Mouse (Mus musculus) myocyte (in vitro differentiated cells): ENCODE measurements around the gene Edn1. TPM values are rescaled to one million over a fixed set of nuclear protein-coding genes. Genes with fewer than 3 reads are reported as not detected.

Experiments used
- H3K27me3 ChIP-seq: one replicate; pipeline ENCODE4 v1.6.1; 2011; ENCODE audit not compliant: control insufficient read depth, insufficient read depth, insufficient read length
- H3K36me3 ChIP-seq: one replicate; pipeline ENCODE4 v1.6.1; 2011; ENCODE audit not compliant: control insufficient read depth, insufficient read depth
- H3K4me2 ChIP-seq: one replicate; pipeline ENCODE4 v1.6.1; 2011; ENCODE audit warnings: low read depth, control low read depth
- H3K4me3 ChIP-seq: one replicate; pipeline ENCODE4 v1.5.1; 2011; ENCODE audit warnings: mild to moderate bottlenecking, control low read depth, moderate library complexity
- H3K79me2 ChIP-seq: one replicate; pipeline ENCODE4 v1.6.1; 2011; ENCODE audit not compliant: control insufficient read depth, insufficient read depth
- H3ac ChIP-seq: one replicate; pipeline ENCODE4 v1.6.1; 2011; ENCODE audit not compliant: control insufficient read depth, insufficient read length
- CEBPB ChIP-seq: IDR thresholded peaks from 2 replicates; pipeline ENCODE4 v1.6.1; 2011; ENCODE audit warnings: mild to moderate bottlenecking, moderate library complexity; ENCODE audit not compliant: poor library complexity, insufficient read depth, severe bottlenecking
- E2F4 ChIP-seq: IDR thresholded peaks from one replicate; pipeline ENCODE4 v1.6.1; 2011; ENCODE audit warnings: mild to moderate bottlenecking, control low read depth, moderate library complexity; ENCODE audit not compliant: insufficient read depth
- MAX ChIP-seq: IDR thresholded peaks from one replicate; pipeline ENCODE4 v1.6.1; 2011; ENCODE audit warnings: low read depth, mild to moderate bottlenecking, control low read depth
- MYOD1 ChIP-seq, 3 experiments: IDR thresholded peaks; one replicate each; pipeline ENCODE4 v1.6.1; 2011; ENCODE audit warnings: control low read depth in 2 of 3, low read depth in 2 of 3, mild to moderate bottlenecking in 2 of 3, moderate library complexity in 1 of 3; ENCODE audit not compliant: insufficient read length in 2 of 3, control insufficient read depth in 1 of 3
- MYOG ChIP-seq, 3 experiments: IDR thresholded peaks; one replicate each; pipeline ENCODE4 v1.6.1; 2011; ENCODE audit warnings: control low read depth in 2 of 3, low read depth in 2 of 3, mild to moderate bottlenecking in 2 of 3; ENCODE audit not compliant: insufficient read length in 2 of 3, control insufficient read depth in 1 of 3, insufficient read depth in 1 of 3
- POLR2A ChIP-seq: IDR thresholded peaks from one replicate; pipeline ENCODE4 v1.6.1; 2011; ENCODE audit warnings: low read depth, mild to moderate bottlenecking, control low read depth, moderate library complexity; ENCODE audit not compliant: insufficient read length
- POLR2AphosphoS2 ChIP-seq: IDR thresholded peaks from one replicate; pipeline ENCODE4 v1.6.1; 2011; ENCODE audit warnings: low read depth, control low read depth; ENCODE audit not compliant: insufficient read length
- REST ChIP-seq: IDR thresholded peaks from one replicate; pipeline ENCODE4 v1.6.1; 2011; ENCODE audit warnings: mild to moderate bottlenecking, control low read depth, moderate library complexity; ENCODE audit not compliant: insufficient read depth, insufficient read length
- SRF ChIP-seq: IDR thresholded peaks from one replicate; pipeline ENCODE4 v1.6.1; 2011; ENCODE audit warnings: low read depth; ENCODE audit not compliant: control insufficient read depth, insufficient read length
- TCF12 ChIP-seq: IDR thresholded peaks from one replicate; pipeline ENCODE4 v1.6.1; 2011; ENCODE audit warnings: mild to moderate bottlenecking, control low read depth; ENCODE audit not compliant: poor library complexity, insufficient read depth, severe bottlenecking
- TCF3 ChIP-seq: IDR thresholded peaks from one replicate; pipeline ENCODE4 v1.6.1; 2011; ENCODE audit warnings: low read depth, control low read depth; ENCODE audit not compliant: insufficient read length
- USF1 ChIP-seq: IDR thresholded peaks from one replicate; pipeline ENCODE4 v1.6.1; 2011; ENCODE audit warnings: low read depth, mild to moderate bottlenecking, control low read depth, moderate library complexity
- polyA plus RNA-seq: library from polyadenylated mRNA; unstranded; fragments of >200 nt; fragmentation: generic; extraction: Trizol; gene quantifications from one replicate; pipeline ENCODE4 v1.2.1, GENCODE M21; 2012; ENCODE audit warnings: missing spikeins

Edn1 gene
- polyA plus RNA-seq, 1 experiment: 0.58 TPM

DNA sequence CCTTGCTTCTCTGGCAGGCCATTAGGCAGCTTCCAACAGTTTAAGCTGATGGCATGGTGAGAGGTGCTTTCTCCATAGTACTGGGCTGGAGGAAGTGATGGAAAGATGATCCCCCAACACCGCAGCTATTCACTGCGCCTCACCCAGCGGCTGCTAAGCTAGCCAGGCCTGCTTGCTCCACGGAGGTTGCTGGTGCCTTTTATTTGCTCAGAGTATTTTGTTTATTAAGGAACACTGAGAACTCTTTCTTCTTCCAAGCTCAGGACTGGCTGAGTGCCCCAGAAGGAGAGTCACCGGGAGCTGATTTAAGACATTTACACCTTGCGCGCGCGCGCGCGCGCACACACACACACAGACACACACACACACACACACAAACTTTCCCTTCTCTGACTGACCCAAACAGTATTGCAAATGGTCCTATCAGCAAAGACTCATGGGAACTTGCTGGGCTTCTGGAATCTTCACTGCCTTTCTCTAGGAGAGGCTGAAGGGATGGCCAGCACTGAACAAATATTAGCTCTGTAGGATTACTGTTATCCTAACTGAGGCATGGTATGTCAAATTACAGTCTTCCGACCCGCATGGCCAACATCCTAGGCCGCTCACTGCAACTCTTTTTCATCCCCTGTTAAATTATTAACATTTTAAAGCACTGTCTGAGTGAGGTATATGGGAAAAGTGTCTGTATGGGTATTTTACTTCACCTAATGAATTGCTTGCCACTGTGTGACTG lies 7.3 kb downstream of the Edn1 start:
- TF ChIP-seq TCF3 (no peak), TCF12 (no peak), POLR2A (no peak), SRF (no peak), USF1 (no peak), CEBPB (no peak), POLR2AphosphoS2 (no peak), MAX (no peak), E2F4 (no peak), MYOG (IDR thresholded peaks at IDR 0.05; ENCODE audit: control insufficient read depth in 1 of 3, insufficient read depth in 1 of 3, insufficient read length in 2 of 3, low read depth in 2 of 3) (no peak)
- Histone ChIP-seq H3K4me2 (no peak overlapping the region), H3K36me3 (no peaks in the 10 kb centered on the region), H3ac (no peak overlapping the region), H3K27me3 (no peaks in the 10 kb centered on the region), H3K79me2 (no peaks in the 10 kb centered on the region), H3K4me3 (no peak overlapping the region)

DNA sequence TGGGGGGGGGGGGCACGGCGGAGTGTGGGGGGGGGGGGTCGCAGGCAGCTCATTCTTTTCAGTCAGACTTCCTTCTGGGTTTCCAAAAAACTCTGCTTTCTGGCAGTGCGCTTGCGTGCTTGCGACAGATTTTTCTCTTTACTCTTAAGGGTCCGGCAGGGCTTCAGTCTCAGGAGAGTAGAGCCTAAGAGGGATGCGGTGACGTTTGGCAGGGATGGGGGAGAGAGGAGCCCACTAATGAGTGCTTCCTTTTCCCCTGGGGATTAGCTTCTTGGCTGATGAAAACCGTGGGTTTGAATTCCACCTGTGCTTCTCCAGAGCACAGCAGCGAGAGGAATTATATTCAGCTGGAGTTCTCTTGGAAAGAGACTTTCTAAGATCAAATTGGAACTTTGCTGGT lies 8.5 kb downstream of the Edn1 start:
- Histone ChIP-seq H3K79me2 (no peaks in the 10 kb centered on the region), H3K36me3 (no peaks in the 10 kb centered on the region), H3K4me3 (no peak overlapping the region), H3ac (no peak overlapping the region), H3K4me2 (no peak overlapping the region), H3K27me3 (no peaks in the 10 kb centered on the region)
- no peak for TF ChIP-seq TCF12
- TF ChIP-seq POLR2AphosphoS2: no peak
- TF ChIP-seq E2F4: no peak
- TF ChIP-seq REST: no peak
- TF ChIP-seq CEBPB: no peak
- TF ChIP-seq USF1: no peak
- TF ChIP-seq MYOG (IDR thresholded peaks at IDR 0.05; ENCODE audit: control insufficient read depth in 1 of 3, insufficient read depth in 1 of 3, insufficient read length in 2 of 3, low read depth in 2 of 3): no peak
- no peak for TF ChIP-seq TCF3
- no peak for TF ChIP-seq POLR2A
- TF ChIP-seq MAX: no peak
- no peak for TF ChIP-seq MYOD1 (IDR thresholded peaks at IDR 0.05; ENCODE audit: control insufficient read depth in 1 of 3, insufficient read length in 2 of 3, low read depth in 2 of 3)
- TF ChIP-seq SRF: no peak

DNA sequence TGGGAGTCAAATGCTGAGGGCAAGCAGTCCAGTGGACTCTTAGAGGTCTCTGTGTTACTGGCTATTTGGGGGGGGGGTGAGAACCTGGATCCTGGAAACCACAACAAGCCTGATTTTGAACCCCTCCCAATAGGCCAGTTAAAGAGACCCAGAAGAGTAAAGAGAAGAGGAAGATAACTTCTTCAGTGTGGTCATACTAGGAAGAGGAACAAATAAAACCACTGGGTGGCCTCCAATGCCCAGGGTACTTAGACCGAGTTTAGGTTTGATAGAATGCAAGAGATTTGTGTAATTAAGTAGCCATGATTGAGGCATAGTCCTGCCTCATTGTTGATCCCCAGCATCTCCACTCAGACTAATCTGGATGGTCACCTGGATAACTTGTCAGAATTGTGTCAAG lies 14.4 kb downstream of the Edn1 start:
- Histone ChIP-seq H3ac (no peak overlapping the region), H3K4me3 (no peak overlapping the region), H3K79me2 (no peaks in the 10 kb centered on the region), H3K27me3 (no peaks in the 10 kb centered on the region), H3K36me3 (no peaks in the 10 kb centered on the region), H3K4me2 (no peak overlapping the region)
- no peak for TF ChIP-seq MYOG (IDR thresholded peaks at IDR 0.05; ENCODE audit: control insufficient read depth in 1 of 3, insufficient read depth in 1 of 3, insufficient read length in 2 of 3, low read depth in 2 of 3)
- no peak for TF ChIP-seq E2F4
- TF ChIP-seq TCF12: no peak
- no peak for TF ChIP-seq POLR2AphosphoS2
- no peak for TF ChIP-seq REST
- TF ChIP-seq CEBPB: no peak
- TF ChIP-seq MYOD1 (IDR thresholded peaks at IDR 0.05; ENCODE audit: control insufficient read depth in 1 of 3, insufficient read length in 2 of 3, low read depth in 2 of 3): no peak
- no peak for TF ChIP-seq SRF
- TF ChIP-seq TCF3: no peak
- no peak for TF ChIP-seq MAX
- no peak for TF ChIP-seq POLR2A
- TF ChIP-seq USF1: no peak

DNA sequence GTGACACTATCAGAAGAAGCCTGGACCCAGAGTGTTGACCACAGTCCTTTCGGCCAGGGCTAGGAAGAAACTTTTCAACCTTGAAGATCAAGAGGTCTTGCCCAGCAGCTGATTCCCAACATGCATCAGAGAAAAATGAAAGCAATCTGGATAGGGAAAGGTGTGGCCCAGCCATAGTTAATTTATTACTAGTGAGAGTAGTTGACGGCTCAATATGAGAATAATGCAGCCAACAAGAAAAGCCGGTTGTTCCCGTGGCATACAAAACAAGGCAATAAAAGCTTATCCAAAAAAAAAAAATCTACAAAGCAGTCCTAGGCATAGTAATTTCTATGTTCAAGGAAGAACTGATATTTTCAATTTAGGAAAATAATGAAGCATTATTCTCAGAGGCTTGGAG lies 16.5 kb downstream of the Edn1 start:
- H3K79me2 ChIP-seq: no peaks in the 10 kb centered on the region
- no peak overlapping the region for H3K4me2 ChIP-seq
- TF ChIP-seq POLR2AphosphoS2 (no peak), REST (no peak), TCF12 (no peak), SRF (no peak), MAX (no peak), MYOD1 (IDR thresholded peaks at IDR 0.05; ENCODE audit: control insufficient read depth in 1 of 3, insufficient read length in 2 of 3, low read depth in 2 of 3) (no peak), POLR2A (no peak), E2F4 (no peak), TCF3 (no peak), USF1 (no peak), CEBPB (no peak), MYOG (IDR thresholded peaks at IDR 0.05; ENCODE audit: control insufficient read depth in 1 of 3, insufficient read depth in 1 of 3, insufficient read length in 2 of 3, low read depth in 2 of 3) (no peak)
- H3K27me3 ChIP-seq: no peaks in the 10 kb centered on the region
- no peak overlapping the region for H3K4me3 ChIP-seq
- H3ac ChIP-seq: no peak overlapping the region
- H3K36me3 ChIP-seq: no peaks in the 10 kb centered on the region
